Mouse (Mus musculus): ENCODE results near the gene Mis18a. TPM values are rescaled to one million over a fixed set of nuclear protein-coding genes. Genes with fewer than 3 reads are reported as not detected.

Mis18a gene
- polyA plus RNA-seq (2016; fragmentation: Nextera tagmentation; extraction: Ambion mirVana), result 81.0 and 96.2 TPM in 2 replicates

DNA sequence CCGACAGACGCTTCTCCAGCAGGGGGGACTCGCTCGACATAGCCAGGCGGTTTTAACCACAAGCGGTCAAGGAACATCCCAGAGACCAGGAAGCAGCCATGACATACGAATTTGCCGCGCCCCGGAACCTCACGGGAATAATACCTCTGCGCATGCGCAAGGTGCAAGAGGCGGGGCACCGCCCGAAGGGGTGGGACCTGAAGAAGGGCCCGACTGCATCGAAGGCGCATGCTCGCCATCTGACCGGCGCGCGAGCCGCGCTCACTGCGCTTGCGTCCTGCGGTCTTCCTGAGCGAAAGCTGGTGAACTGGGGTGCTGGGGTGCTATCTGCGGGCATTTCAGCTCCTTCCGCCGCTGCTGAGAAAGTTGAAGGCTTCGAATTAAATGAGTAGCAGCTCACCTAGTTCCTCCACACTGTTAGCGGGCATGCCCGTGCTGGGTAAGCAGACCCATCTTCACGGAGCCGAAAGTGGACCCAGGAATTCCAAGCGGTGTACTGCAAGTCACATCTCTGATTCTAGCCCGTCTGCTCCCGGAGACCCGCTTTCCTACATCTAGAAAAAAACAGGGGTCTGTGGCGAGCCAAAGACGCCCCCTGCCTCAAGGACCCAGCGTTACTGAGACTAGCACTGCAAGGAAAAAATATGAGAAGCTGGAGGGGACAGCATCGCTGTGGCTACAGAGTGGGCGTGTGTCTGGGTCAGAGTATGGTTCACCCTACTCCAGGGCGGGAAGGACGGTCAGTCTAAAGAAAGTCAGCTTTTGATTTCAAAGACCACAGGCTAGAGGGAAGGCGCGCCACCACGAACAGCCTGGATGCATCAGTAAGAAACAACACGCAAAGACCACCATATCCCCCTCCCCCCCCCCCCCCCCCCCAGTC lies at the start of gene Mis18a:
TSS of gene Mis18a (minus strand) at position 172 of the 883 bp plus-strand sequence.
- H3K27me3 ChIP-seq (ENCODE audit: insufficient read depth, poor library complexity, severe bottlenecking), result no peaks in the 10 kb centered on the region
- H3K27ac ChIP-seq, result peak within 1 kb of the TSS; percentile 92
- peak within 1 kb of the TSS; percentile 76 for H3K4me3 ChIP-seq
- peaks cover 29% of the 10 kb centered on the region for H3K36me3 ChIP-seq
- 2% methylated on average over 53 of the region's 53 CpGs for WGBS
- DNase-seq (ENCODE audit: low spot score), result peak; percentile 96
- peaks cover 22% of the 10 kb centered on the region for H3K4me1 ChIP-seq (replicated peaks)
- H3K9me3 ChIP-seq, result peaks cover 5% of the 10 kb centered on the region; the same call in 1 of the 2 replicates

- 85% methylated on average over 10 of the region's 10 CpGs for WGBS
- no peak for DNase-seq (ENCODE audit: low spot score)
- no peak overlapping the region for H3K27ac ChIP-seq
- H3K36me3 ChIP-seq, result peaks cover 100% of the 10 kb centered on the region
- H3K9me3 ChIP-seq, result no peaks in the 10 kb centered on the region
- no peaks in the 10 kb centered on the region for H3K27me3 ChIP-seq (ENCODE audit: insufficient read depth, poor library complexity, severe bottlenecking)
- no peaks in the 10 kb centered on the region for H3K4me1 ChIP-seq (replicated peaks)
- H3K4me3 ChIP-seq, result no peak overlapping the region
Measured at GRCm38 (mm10) chr16:90775946-90776520, 48.8 kb upstream of the Mis18a start.

GRCm38 (mm10) chr16:90774646-90775045 lies 47.4 kb upstream of the Mis18a start:
- no peaks in the 10 kb centered on the region for H3K9me3 ChIP-seq
- H3K36me3 ChIP-seq, result peaks cover 100% of the 10 kb centered on the region
- H3K27ac ChIP-seq, result no peak overlapping the region
- DNase-seq (ENCODE audit: low spot score), result no peak
- H3K27me3 ChIP-seq (ENCODE audit: insufficient read depth, poor library complexity, severe bottlenecking), result no peaks in the 10 kb centered on the region
- H3K4me3 ChIP-seq, result no peak overlapping the region
- WGBS, result 91% methylated on average over 6 of the region's 6 CpGs
- H3K4me1 ChIP-seq (replicated peaks), result no peaks in the 10 kb centered on the region

- Histone ChIP-seq H3K4me1 (replicated peaks) (no peaks in the 10 kb centered on the region), H3K36me3 (peaks cover 100% of the 10 kb centered on the region), H3K27me3 (ENCODE audit: insufficient read depth, poor library complexity, severe bottlenecking) (no peaks in the 10 kb centered on the region), H3K4me3 (no peak overlapping the region), H3K9me3 (no peaks in the 10 kb centered on the region), H3K27ac (no peak overlapping the region)
- no peak for DNase-seq (ENCODE audit: low spot score)
- WGBS, result 94% methylated on average over 12 of the region's 12 CpGs
Measured at GRCm38 (mm10) chr16:90774216-90774615, 47.0 kb upstream of the Mis18a start.

- Histone ChIP-seq H3K4me3 (no peak overlapping the region), H3K27ac (no peak overlapping the region), H3K36me3 (peaks cover 96% of the 10 kb centered on the region), H3K4me1 (replicated peaks) (no peaks in the 10 kb centered on the region), H3K27me3 (ENCODE audit: insufficient read depth, poor library complexity, severe bottlenecking) (no peaks in the 10 kb centered on the region), H3K9me3 (no peaks in the 10 kb centered on the region)
- 92% methylated on average over 15 of the region's 15 CpGs for WGBS
- DNase-seq (ENCODE audit: low spot score), result no peak
Measured at GRCm38 (mm10) chr16:90766919-90767454, 39.8 kb upstream of the Mis18a start.

DNA sequence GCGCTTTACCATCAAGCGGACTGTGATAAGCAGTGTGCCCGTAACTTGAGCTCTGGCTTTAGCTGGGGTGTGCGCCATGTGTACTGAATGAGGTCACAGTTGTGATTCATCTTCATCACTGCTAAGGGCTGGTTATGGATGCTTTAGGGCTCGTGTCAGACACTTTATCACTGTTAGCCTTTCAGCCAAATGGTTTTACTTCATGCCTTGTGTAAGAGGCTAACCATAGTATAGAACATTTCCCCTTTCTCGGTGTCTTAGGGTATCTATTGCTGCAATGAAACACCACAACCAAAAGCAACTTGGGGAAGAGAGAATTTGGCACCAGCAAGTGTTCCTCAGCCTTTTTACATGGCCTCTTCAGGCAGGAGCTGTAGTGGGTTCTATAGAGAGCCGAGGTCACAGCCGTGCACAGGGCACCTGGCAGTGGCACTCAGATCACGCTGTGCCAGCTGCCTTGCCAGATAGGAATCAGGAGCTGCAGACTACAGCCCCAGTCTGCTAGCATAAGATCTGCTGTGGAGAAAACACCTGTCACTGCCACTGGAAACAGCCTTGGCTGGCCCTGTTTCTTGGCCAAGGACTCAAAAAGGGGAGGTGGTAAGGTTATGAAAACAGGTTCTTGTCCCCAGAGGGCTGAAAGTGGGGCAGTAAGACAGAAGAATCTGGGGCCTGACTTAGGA lies 38.1 kb upstream of the Mis18a start:
- no peaks in the 10 kb centered on the region; the same call in 1 of the 2 replicates for H3K4me1 ChIP-seq (replicated peaks)
- no peaks in the 10 kb centered on the region for H3K9me3 ChIP-seq
- peaks cover 96% of the 10 kb centered on the region for H3K36me3 ChIP-seq
- WGBS, result 94% methylated on average over 9 of the region's 9 CpGs
- no peak for DNase-seq (ENCODE audit: low spot score)
- no peak overlapping the region for H3K4me3 ChIP-seq
- no peak overlapping the region for H3K27ac ChIP-seq
- H3K27me3 ChIP-seq (ENCODE audit: insufficient read depth, poor library complexity, severe bottlenecking), result no peaks in the 10 kb centered on the region

- Histone ChIP-seq H3K4me1 (replicated peaks) (no peaks in the 10 kb centered on the region; the same call in 1 of the 2 replicates), H3K27me3 (ENCODE audit: insufficient read depth, poor library complexity, severe bottlenecking) (no peaks in the 10 kb centered on the region), H3K4me3 (no peak overlapping the region), H3K9me3 (no peaks in the 10 kb centered on the region), H3K36me3 (peaks cover 92% of the 10 kb centered on the region), H3K27ac (no peak overlapping the region)
- no peak for DNase-seq (ENCODE audit: low spot score)
- 88% methylated on average over 4 of the region's 4 CpGs for WGBS
Measured at GRCm38 (mm10) chr16:90760515-90760914, 33.3 kb upstream of the Mis18a start.

DNA sequence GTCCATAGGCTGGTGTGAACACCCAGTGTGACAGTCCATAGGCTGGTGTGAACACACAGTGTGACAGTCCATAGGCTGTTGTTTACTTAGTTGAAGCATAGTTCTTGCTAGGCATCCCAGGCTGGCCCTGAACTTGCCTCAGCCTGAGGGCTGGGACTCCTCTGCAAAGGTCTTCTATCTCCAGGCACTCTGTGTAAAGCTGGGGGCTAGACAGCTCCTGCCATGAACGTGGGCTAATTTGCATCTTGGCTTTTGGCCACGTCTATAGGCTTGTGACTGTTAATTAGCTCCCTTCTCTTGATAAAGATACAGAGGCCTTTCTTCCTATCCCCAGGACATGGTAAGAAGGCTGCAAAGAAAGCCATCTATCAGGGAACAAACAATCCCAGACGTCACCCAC lies 32.1 kb upstream of the Mis18a start:
- H3K27me3 ChIP-seq (ENCODE audit: insufficient read depth, poor library complexity, severe bottlenecking), result no peaks in the 10 kb centered on the region
- H3K4me1 ChIP-seq (replicated peaks), result no peaks in the 10 kb centered on the region; the same call in 1 of the 2 replicates
- H3K4me3 ChIP-seq, result no peak overlapping the region
- WGBS, result 70% methylated on average over 3 of the region's 3 CpGs
- H3K36me3 ChIP-seq, result peaks cover 94% of the 10 kb centered on the region
- H3K9me3 ChIP-seq, result no peaks in the 10 kb centered on the region
- no peak overlapping the region; the same call in 1 of the 2 replicates for H3K27ac ChIP-seq
- DNase-seq (ENCODE audit: low spot score), result no peak

GRCm38 (mm10) chr16:90753386-90753941 lies 26.3 kb upstream of the Mis18a start:
- no peak overlapping the region for H3K4me3 ChIP-seq
- no peak overlapping the region for H3K27ac ChIP-seq
- H3K36me3 ChIP-seq, result peaks cover 76% of the 10 kb centered on the region
- H3K9me3 ChIP-seq, result no peaks in the 10 kb centered on the region
- H3K27me3 ChIP-seq (ENCODE audit: insufficient read depth, poor library complexity, severe bottlenecking), result no peaks in the 10 kb centered on the region
- no peak for DNase-seq (ENCODE audit: low spot score)
- 92% methylated on average over 13 of the region's 13 CpGs for WGBS
- peaks cover 9% of the 10 kb centered on the region for H3K4me1 ChIP-seq (replicated peaks)

- peaks cover 31% of the 10 kb centered on the region for H3K4me1 ChIP-seq (replicated peaks)
- no peak overlapping the region for H3K27ac ChIP-seq
- no peaks in the 10 kb centered on the region for H3K27me3 ChIP-seq (ENCODE audit: insufficient read depth, poor library complexity, severe bottlenecking)
- H3K4me3 ChIP-seq, result no peak overlapping the region
- 95% methylated on average over 7 of the region's 7 CpGs for WGBS
- H3K36me3 ChIP-seq, result peaks cover 28% of the 10 kb centered on the region
- no peak for DNase-seq (ENCODE audit: low spot score)
- H3K9me3 ChIP-seq, result no peaks in the 10 kb centered on the region
Measured at GRCm38 (mm10) chr16:90748169-90748568, 21.0 kb upstream of the Mis18a start.

DNA sequence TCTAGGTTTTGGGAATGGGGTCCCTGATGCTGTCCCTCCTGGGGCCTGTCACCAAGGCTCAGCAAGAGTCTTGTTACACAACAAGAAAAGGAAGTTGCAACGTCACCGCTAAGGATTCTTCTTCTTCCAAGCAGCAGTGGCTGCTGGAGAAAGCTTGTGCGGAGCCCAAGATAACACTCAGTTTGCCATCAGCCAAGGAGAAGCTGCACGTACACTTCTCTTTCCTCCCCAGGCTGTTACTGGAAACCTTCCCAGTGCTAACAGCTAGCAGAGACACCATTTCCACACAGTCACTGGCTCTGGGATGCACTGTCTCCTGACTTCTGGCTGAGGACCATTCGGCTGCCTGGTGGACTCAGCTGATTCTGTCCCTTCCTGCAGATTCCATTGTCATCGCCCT lies 19.9 kb upstream of the Mis18a start:
- Histone ChIP-seq H3K9me3 (no peaks in the 10 kb centered on the region), H3K4me3 (no peak overlapping the region), H3K27ac (peak overlapping the region; percentile 30; the same call in 1 of the 2 replicates), H3K4me1 (replicated peaks) (peaks cover 39% of the 10 kb centered on the region), H3K27me3 (ENCODE audit: insufficient read depth, poor library complexity, severe bottlenecking) (no peaks in the 10 kb centered on the region), H3K36me3 (peaks cover 18% of the 10 kb centered on the region)
- 92% methylated on average over 6 of the region's 6 CpGs for WGBS
- no peak for DNase-seq (ENCODE audit: low spot score)

All from hindbrain, embryonic 10.5 days (tissue).